Mouse (Mus musculus): ENCODE measurements around the gene Casq2.

- TF ChIP-seq EP300 (IDR thresholded peaks at IDR 0.05; ENCODE audit: low read depth), result no peak
- peak; percentile 53 for TF ChIP-seq CTCF (IDR thresholded peaks at IDR 0.05; ENCODE audit: low read depth)
Measured at GRCm38 (mm10) chr3:102120947-102121346, 34.7 kb downstream of the Casq2 start.

Measured in liver, postnatal 0 days (tissue).